In the genomic region with DNA sequence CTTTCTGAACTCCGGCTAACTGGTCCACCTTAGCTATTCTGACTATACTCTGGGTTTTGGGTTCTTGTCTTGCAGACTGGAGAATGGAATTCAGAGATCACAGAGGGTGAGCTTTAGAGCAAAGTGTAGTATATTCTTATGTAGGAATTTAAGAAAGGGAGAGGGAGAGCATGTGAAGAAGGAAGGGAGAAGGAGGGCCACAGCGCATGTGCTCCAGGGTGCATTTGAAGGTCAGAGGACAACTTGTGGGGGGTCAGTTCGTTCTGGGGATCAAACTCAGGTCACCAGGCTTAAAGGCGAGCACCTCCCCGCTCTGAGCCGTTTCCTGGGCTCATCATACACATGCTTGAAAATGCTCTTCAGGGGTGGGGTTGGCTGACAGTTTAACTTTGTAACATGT, we compare ENCODE assay signal across 24 mouse cellular contexts. TPM values are rescaled to one million over a fixed set of nuclear protein-coding genes. Genes with fewer than 3 reads are reported as not detected.
DNase-seq lines count a peak whose midpoint lies in the region; ATAC-seq and TF ChIP-seq lines count a peak whose summit lies in the region.
"Had no signal": no experiment of that assay in that cellular context is flagged by ENCODE, and none has a peak within 500 bp of the region (broad histone marks: within the 10 kb centered on the region; RNA-seq: fewer than 3 reads in every experiment).

No protein-coding gene starts in this region.

- no peak overlapping the region for H3K4me3 ChIP-seq in intestine, embryonic 14.5 days (ENCODE audit: low read depth, low read length)
- H3K4me3 ChIP-seq in intestine, postnatal 0 days (ENCODE audit: low read depth, low read length), result no peak overlapping the region
- no peak overlapping the region for H3K4me3 ChIP-seq in ES-Bruce4 (ENCODE audit: low read depth, low read length)
- H3K4me3 ChIP-seq in forebrain, embryonic 14.5 days (ENCODE audit: low read depth, low read length), result no peak overlapping the region
- H3K4me3 ChIP-seq: embryonic facial prominence, embryonic 13.5 days; embryonic facial prominence, embryonic 15.5 days; erythroblast, embryonic 14.5 days; forebrain, embryonic 10.5 days; forebrain, embryonic 12.5 days; forebrain, embryonic 15.5 days had no signal

- 0 out of 2 replicates have a peak, but pooled peaks have one; percentile 29 for TF ChIP-seq EP300 in ES-Bruce4 (IDR thresholded peaks at IDR 0.05; ENCODE audit: insufficient read depth, low read depth, low read length)

- TF ChIP-seq POLR2A in ES-Bruce4 (IDR thresholded peaks at IDR 0.05; ENCODE audit: insufficient read depth, low read length), result no peak

- no peak for DNase-seq in intestine, embryonic 14.5 days (ENCODE audit: low spot score)
- DNase-seq in ES-CJ7 (ENCODE audit: low read depth, low spot score), result peak; percentile 43
- DNase-seq in ZHBTc4 (ENCODE audit: low read depth, low spot score), result peak; percentile 23
- no peak for DNase-seq in cerebellum, postnatal 25 days
- no peak for DNase-seq in left cerebral cortex, postnatal 36 days (ENCODE audit: low spot score in 2 of 2)
- no peak for DNase-seq in forebrain, embryonic 14.5 days (ENCODE audit: low spot score)
- DNase-seq: adrenal gland, adult 2 months; adrenal gland, postnatal 10 days; adrenal gland, postnatal 25 days; cerebellum, adult 11-12 months; cerebellum, adult 2 months; cerebellum, adult 9-10 months; cerebellum, postnatal 10 days; cerebellum, postnatal 36 days; embryo, embryonic 11 days; forebrain, postnatal 0 days had no signal

- H3K36me3 ChIP-seq in intestine, embryonic 14.5 days (ENCODE audit: control insufficient read depth, insufficient read depth, low read length), result peaks cover 17% of the 10 kb centered on the region
- peaks cover 35% of the 10 kb centered on the region for H3K36me3 ChIP-seq in intestine, postnatal 0 days (ENCODE audit: control insufficient read depth, insufficient read depth)
- peaks cover 23% of the 10 kb centered on the region for H3K36me3 ChIP-seq in ES-Bruce4 (ENCODE audit: control insufficient read depth, insufficient read depth, low read length, poor library complexity, severe bottlenecking)
- H3K36me3 ChIP-seq in forebrain, embryonic 14.5 days (ENCODE audit: control insufficient read depth, insufficient read depth, low read length), result peaks cover 29% of the 10 kb centered on the region
- H3K36me3 ChIP-seq: forebrain, embryonic 15.5 days had no signal

- peak overlapping the region; percentile 55; the same call in 1 of the 2 replicates for H3K27ac ChIP-seq in intestine, embryonic 14.5 days (ENCODE audit: low read depth)
- no peak overlapping the region for H3K27ac ChIP-seq in intestine, postnatal 0 days (ENCODE audit: low read depth, low read length)
- 0 out of 2 replicates have a peak overlapping the region, but pooled peaks have one; percentile 1 for H3K27ac ChIP-seq in ES-Bruce4 (ENCODE audit: insufficient read depth, low read length)
- no peak overlapping the region for H3K27ac ChIP-seq in forebrain, embryonic 14.5 days (ENCODE audit: low read depth, low read length)
- H3K27ac ChIP-seq: embryonic facial prominence, embryonic 13.5 days; embryonic facial prominence, embryonic 15.5 days; forebrain, embryonic 10.5 days; forebrain, embryonic 12.5 days; forebrain, embryonic 15.5 days had no signal

- no peak for TF ChIP-seq CTCF in intestine, postnatal 0 days (IDR thresholded peaks at IDR 0.05; ENCODE audit: low read depth)
- no peak for TF ChIP-seq CTCF in ES-Bruce4 (IDR thresholded peaks at IDR 0.05; ENCODE audit: low read depth, low read length)

- no peak for ATAC-seq in intestine, embryonic 14.5 days (replicated peaks; ENCODE audit: low FRiP score, low TSS enrichment, low read depth)
- ATAC-seq in intestine, postnatal 0 days, result no peak
- no peak for ATAC-seq in forebrain, embryonic 14.5 days
- ATAC-seq: forebrain, embryonic 15.5 days; forebrain, postnatal 0 days had no signal

- no peaks in the 10 kb centered on the region for H3K9me3 ChIP-seq in intestine, embryonic 14.5 days (ENCODE audit: control insufficient read depth, low read length)
- H3K9me3 ChIP-seq in intestine, postnatal 0 days (ENCODE audit: control insufficient read depth), result no peaks in the 10 kb centered on the region
- no peaks in the 10 kb centered on the region for H3K9me3 ChIP-seq in ES-Bruce4 (replicated peaks; ENCODE audit: control insufficient read depth, insufficient read depth, low read length, poor library complexity, severe bottlenecking)
- H3K9me3 ChIP-seq in forebrain, embryonic 14.5 days (replicated peaks; ENCODE audit: control insufficient read depth, low read length), result no peaks in the 10 kb centered on the region
- H3K9me3 ChIP-seq: embryonic facial prominence, embryonic 13.5 days; embryonic facial prominence, embryonic 15.5 days; forebrain, embryonic 10.5 days; forebrain, embryonic 12.5 days; forebrain, embryonic 15.5 days had no signal

- H3K9ac ChIP-seq in intestine, embryonic 14.5 days (ENCODE audit: low read length), result no peak overlapping the region
- H3K9ac ChIP-seq in intestine, postnatal 0 days (ENCODE audit: low read depth, low read length), result no peak overlapping the region
- H3K9ac ChIP-seq in ES-Bruce4 (ENCODE audit: low read depth, poor library complexity, severe bottlenecking), result no peak overlapping the region
- H3K9ac ChIP-seq in forebrain, embryonic 14.5 days (ENCODE audit: low read length), result no peak overlapping the region
- H3K9ac ChIP-seq: embryonic facial prominence, embryonic 13.5 days; embryonic facial prominence, embryonic 15.5 days; forebrain, embryonic 12.5 days; forebrain, embryonic 15.5 days; forebrain, postnatal 0 days had no signal

- intact Hi-C loops in left cerebral cortex, postnatal 36 days (cut with DNase I), result no loop called here

- H3K4me2 ChIP-seq in intestine, embryonic 14.5 days (ENCODE audit: low read length), result no peak overlapping the region
- no peak overlapping the region for H3K4me2 ChIP-seq in intestine, postnatal 0 days (replicated peaks; ENCODE audit: low read depth)
- H3K4me2 ChIP-seq in forebrain, embryonic 14.5 days (ENCODE audit: low read length), result no peak overlapping the region
- H3K4me2 ChIP-seq: embryonic facial prominence, embryonic 13.5 days; embryonic facial prominence, embryonic 15.5 days; forebrain, embryonic 12.5 days; forebrain, embryonic 15.5 days had no signal

- peaks cover 13% of the 10 kb centered on the region; the same call in 1 of the 2 replicates for H3K4me1 ChIP-seq in intestine, embryonic 14.5 days (replicated peaks; ENCODE audit: control insufficient read depth, insufficient read depth, low read length)
- no peaks in the 10 kb centered on the region for H3K4me1 ChIP-seq in intestine, postnatal 0 days (replicated peaks; ENCODE audit: control insufficient read depth, insufficient read depth, low read length)
- H3K4me1 ChIP-seq in ES-Bruce4 (ENCODE audit: control insufficient read depth, insufficient read depth, low read length), result peaks cover 3% of the 10 kb centered on the region
- no peaks in the 10 kb centered on the region for H3K4me1 ChIP-seq in forebrain, embryonic 14.5 days (ENCODE audit: control insufficient read depth, insufficient read depth, low read length)
- H3K4me1 ChIP-seq: embryonic facial prominence, embryonic 13.5 days; embryonic facial prominence, embryonic 15.5 days; forebrain, embryonic 10.5 days; forebrain, embryonic 12.5 days; forebrain, embryonic 15.5 days had no signal

- H3K27me3 ChIP-seq in intestine, embryonic 14.5 days (replicated peaks; ENCODE audit: control insufficient read depth, insufficient read depth, low read length), result no peaks in the 10 kb centered on the region
- H3K27me3 ChIP-seq in intestine, postnatal 0 days (replicated peaks; ENCODE audit: control insufficient read depth, insufficient read depth, low read length), result no peaks in the 10 kb centered on the region
- H3K27me3 ChIP-seq in ES-Bruce4 (ENCODE audit: control insufficient read depth, insufficient read depth, low read length, poor library complexity, severe bottlenecking), result no peaks in the 10 kb centered on the region
- no peaks in the 10 kb centered on the region for H3K27me3 ChIP-seq in forebrain, embryonic 14.5 days (replicated peaks; ENCODE audit: control insufficient read depth, insufficient read depth, low read length)
- H3K27me3 ChIP-seq: embryonic facial prominence, embryonic 13.5 days; embryonic facial prominence, embryonic 15.5 days; forebrain, embryonic 12.5 days; forebrain, embryonic 15.5 days had no signal

- 50% methylated on average over 6 of the region's 6 CpGs for WGBS in intestine, embryonic 14.5 days
- WGBS in intestine, postnatal 0 days, result 81% methylated on average over 6 of the region's 6 CpGs
- 92% methylated on average over 6 of the region's 6 CpGs for WGBS in forebrain, embryonic 14.5 days

RNA-seq across cellular contexts. Expression of a gene that starts 24.8 kb away (rescaled TPM):
- 11.1 and 12.2 TPM in 2 replicates for polyA plus RNA-seq in intestine, embryonic 14.5 days (2014; fragmentation: Nextera tagmentation; extraction: Ambion mirVana)
- polyA plus RNA-seq in intestine, postnatal 0 days (2015; fragmentation: Nextera tagmentation; extraction: Ambion mirVana), result 7.4 and 7.5 TPM in 2 replicates
- polyA plus RNA-seq in ES-Bruce4 (2011; ENCODE audit: insufficient read depth, insufficient read length, low read depth, missing spikeins), result 19.1 and 19.6 TPM in 2 replicates
- total RNA-seq in left cerebral cortex, postnatal 36 days (2021), result 1 to 10 TPM; 5.6 to 5.8 TPM
- polyA plus RNA-seq in forebrain, embryonic 14.5 days (2014; fragmentation: Nextera tagmentation; extraction: Ambion mirVana), result 5.2 and 6.8 TPM in 2 replicates

RNA-seq across cellular contexts. Expression of a gene that starts 25.3 kb away (rescaled TPM):
- polyA plus RNA-seq in intestine, embryonic 14.5 days (2014; fragmentation: Nextera tagmentation; extraction: Ambion mirVana), result 228 and 256 TPM in 2 replicates
- polyA plus RNA-seq in intestine, postnatal 0 days (2015; fragmentation: Nextera tagmentation; extraction: Ambion mirVana), result 57.9 and 59.1 TPM in 2 replicates
- 176 and 177 TPM in 2 replicates for polyA plus RNA-seq in ES-Bruce4 (2011; ENCODE audit: insufficient read depth, insufficient read length, low read depth, missing spikeins)
- 10 to 100 TPM; 50.0 to 56.0 TPM for total RNA-seq in left cerebral cortex, postnatal 36 days (2021)
- polyA plus RNA-seq in forebrain, embryonic 14.5 days (2014; fragmentation: Nextera tagmentation; extraction: Ambion mirVana), result 263 and 267 TPM in 2 replicates

Comparison
In these comparisons a context has a peak if more than half of its experiments do, and no peak if none do; other contexts are left out.
1. H3K27ac ChIP-seq: peak in intestine, embryonic 14.5 days (single experiment) and ES-Bruce4 (single experiment); none in intestine, postnatal 0 days (single experiment) and forebrain, embryonic 14.5 days (single experiment).
2. DNase-seq: peak in ES-CJ7 (single experiment) and ZHBTc4 (single experiment); none in intestine, embryonic 14.5 days (single experiment), cerebellum, postnatal 25 days (0 of 2), left cerebral cortex, postnatal 36 days (0 of 2) and forebrain, embryonic 14.5 days (single experiment).